Mouse (Mus musculus): ENCODE measurements around the gene Gpr171.

Gpr171 gene

GRCm38 (mm10) chr3:59062141-59062540 lies 39.5 kb downstream of the Gpr171 start:
- in situ Hi-C loops (cut with MboI; ENCODE audit: unreplicated experiment in 2 of 2) = loop anchor here (5.0 to 25.0 kb wide), 5 partner anchors 547 to 1425 kb away; partner anchors contain the start of genes Pfn2 (in 1 of the 2) and Tsc22d2 (in 1 of the 2)

- in situ Hi-C loops (cut with MboI; ENCODE audit: unreplicated experiment in 2 of 2) = loop anchor here (5.0 to 25.0 kb wide), 5 partner anchors 545 to 1423 kb away; partner anchors contain the start of genes Pfn2 (in 1 of the 2) and Tsc22d2 (in 1 of the 2)
Measured at GRCm38 (mm10) chr3:59060131-59060530, 41.5 kb downstream of the Gpr171 start.

- in situ Hi-C loops (cut with MboI; ENCODE audit: unreplicated experiment in 2 of 2) = loop anchor here (5.0 to 25.0 kb wide), 7 partner anchors 77 to 1422 kb away; partner anchors contain the start of gene Pfn2 (in 1 of the 2)
Measured at GRCm38 (mm10) chr3:59059022-59059541, 42.5 kb downstream of the Gpr171 start.

GRCm38 (mm10) chr3:59054834-59055535 lies 46.6 kb downstream of the Gpr171 start:
- in situ Hi-C loops (cut with MboI; ENCODE audit: unreplicated experiment in 2 of 2) = loop anchor here (5.0 to 25.0 kb wide), 7 partner anchors 73 to 1418 kb away; partner anchors contain the start of gene Pfn2 (in 1 of the 2)

All from v-Abl transformed pro-B cells (cell line).